Mouse (Mus musculus) hindbrain, embryonic 16.5 days (tissue): ENCODE results near the gene Pknox2. TPM values are rescaled to one million over a fixed set of nuclear protein-coding genes. Genes with fewer than 3 reads are reported as not detected.

ENCODE experiments used
- ATAC-seq: fragments of 200-750 bp; cut with Nextera tagmentation; 2 replicates; pipeline ENCODE4 v1.8.0; 2017; ENCODE audit warnings: moderate TSS enrichment, moderate library complexity
- H3K27ac ChIP-seq: fragments of 300-500 bp; sonication (generic); 2 replicates; pipeline ENCODE4 v1.5.1; 2014; ENCODE audit warnings: low read depth, mild to moderate bottlenecking, control low read depth, low read length, moderate library complexity
- H3K27me3 ChIP-seq: fragments of 300-500 bp; sonication (generic); replicated peaks from 2 replicates; pipeline ENCODE4 v1.6.1; 2014; ENCODE audit warnings: low read length; ENCODE audit not compliant: control insufficient read depth, insufficient read depth
- H3K36me3 ChIP-seq: fragments of 300-500 bp; sonication (generic); 2 replicates; pipeline ENCODE4 v1.6.1; 2014; ENCODE audit warnings: mild to moderate bottlenecking, low read length, moderate library complexity, mixed read lengths; ENCODE audit not compliant: control insufficient read depth, insufficient read depth
- H3K4me1 ChIP-seq: fragments of 300-500 bp; sonication (generic); 2 replicates; pipeline ENCODE4 v1.6.1; 2014; ENCODE audit warnings: low read depth, low read length; ENCODE audit not compliant: control insufficient read depth, insufficient read depth
- H3K4me2 ChIP-seq: fragments of 300-500 bp; sonication (generic); 2 replicates; pipeline ENCODE4 v1.6.1; 2014; ENCODE audit warnings: mild to moderate bottlenecking, low read length, control low read depth, moderate library complexity
- H3K4me3 ChIP-seq: fragments of 300-500 bp; sonication (generic); 2 replicates; pipeline ENCODE4 v1.5.1; 2014; ENCODE audit warnings: mild to moderate bottlenecking, low read length, control low read depth, moderate library complexity
- H3K9ac ChIP-seq: fragments of 300-500 bp; sonication (generic); 2 replicates; pipeline ENCODE4 v1.6.1; 2014; ENCODE audit warnings: low read depth, mild to moderate bottlenecking, control low read depth, low read length, moderate library complexity
- H3K9me3 ChIP-seq: fragments of 300-500 bp; sonication (generic); 2 replicates; pipeline ENCODE4 v1.6.1; 2014; ENCODE audit warnings: mild to moderate bottlenecking, low read length, moderate library complexity; ENCODE audit not compliant: control insufficient read depth
- WGBS: fragments of 180-500 bp; shearing (Covaris S2); extraction: QIAGEN DNeasy Blood & Tissue Kit; methylation state at CpG from one replicate; pipeline ENCODE4 v1.1.7; 2014; 5-methylcytosine and 5-hydroxymethylcytosine counted together
- polyA plus RNA-seq: library from polyadenylated mRNA; unstranded; fragments of >200 nt; fragmentation: Nextera tagmentation; extraction: Ambion mirVana; gene quantifications from 2 replicates; pipeline ENCODE4 v1.2.1, GENCODE M21; 2015

Pknox2 gene
- polyA plus RNA-seq, 1 experiment from 2014 or later: 32.2 TPM

DNA sequence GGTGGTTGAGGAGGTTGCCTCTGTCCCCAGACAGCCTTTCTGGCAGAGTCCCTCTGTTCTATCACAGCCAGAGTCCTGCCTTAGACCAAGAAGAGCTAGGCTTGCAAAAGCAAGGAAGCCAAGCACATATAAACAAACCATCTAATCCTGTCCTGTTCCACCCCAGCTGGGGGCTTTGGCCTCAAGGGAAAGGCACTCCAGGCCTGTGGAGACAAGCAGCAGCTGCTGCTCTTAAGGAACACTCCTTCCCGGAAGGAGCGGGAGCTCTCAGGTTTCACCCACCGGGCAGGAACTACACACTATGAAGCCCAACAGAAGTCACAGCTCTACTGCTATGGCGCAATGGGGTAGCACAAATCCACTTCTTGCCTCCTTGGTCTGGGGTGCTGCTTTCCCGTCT lies 230.3 kb downstream of the Pknox2 start:
- Histone ChIP-seq H3K9ac (no peak overlapping the region), H3K27ac (no peak overlapping the region), H3K4me3 (no peak overlapping the region), H3K9me3 (no peaks in the 10 kb centered on the region), H3K4me1 (peaks cover 11% of the 10 kb centered on the region), H3K36me3 (no peaks in the 10 kb centered on the region), H3K4me2 (no peak overlapping the region), H3K27me3 (no peaks in the 10 kb centered on the region)
- 55% methylated on average over 5 of the region's 5 CpGs for WGBS
- ATAC-seq: no peak

DNA sequence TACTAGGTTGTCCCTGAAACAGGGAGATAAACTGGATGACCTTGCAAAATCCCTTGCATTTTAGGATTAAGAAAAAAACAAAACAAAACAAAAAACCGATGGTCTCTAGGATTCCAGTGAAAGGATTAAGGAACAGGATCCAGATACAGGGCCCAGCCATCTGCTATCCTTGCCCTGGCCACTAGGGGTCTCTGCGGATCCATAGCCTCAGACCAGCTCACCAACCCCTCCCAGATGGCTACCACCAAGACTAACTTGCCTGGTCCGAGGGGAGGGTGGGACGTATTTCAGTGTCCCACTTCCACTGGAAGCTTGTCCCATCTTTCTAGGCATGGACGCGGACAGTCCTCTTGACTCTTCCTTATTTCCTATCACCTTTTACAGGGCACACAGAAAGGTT lies 230.8 kb downstream of the Pknox2 start:
- no peak overlapping the region for H3K27ac ChIP-seq

DNA sequence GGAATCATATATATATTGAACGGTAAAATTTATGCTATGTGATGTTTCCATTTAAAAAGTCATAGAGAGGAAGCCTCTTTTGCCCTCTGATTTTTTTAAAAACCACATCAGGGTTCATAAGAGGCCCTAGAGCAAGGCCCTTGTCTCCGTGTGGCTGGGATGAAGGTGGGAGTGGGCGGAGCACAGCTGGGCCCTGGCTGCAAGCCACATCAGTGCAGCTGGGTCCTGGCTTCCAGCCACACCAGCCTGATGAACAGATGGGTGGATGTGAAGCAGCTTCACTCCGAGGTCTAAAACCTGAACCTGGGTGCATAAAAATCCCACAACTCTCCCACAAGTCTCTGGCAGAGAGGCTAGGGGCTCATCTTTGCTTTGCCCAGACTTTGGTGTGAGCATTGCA lies 241.8 kb downstream of the Pknox2 start:
- Histone ChIP-seq H3K9me3 (no peaks in the 10 kb centered on the region), H3K27me3 (no peaks in the 10 kb centered on the region), H3K4me2 (no peak overlapping the region), H3K36me3 (no peaks in the 10 kb centered on the region), H3K27ac (no peak overlapping the region), H3K9ac (no peak overlapping the region), H3K4me1 (no peaks in the 10 kb centered on the region), H3K4me3 (no peak overlapping the region)
- 48% methylated on average over 4 of the region's 4 CpGs for WGBS
- peak; percentile 56; the same call in 1 of the 2 replicates for ATAC-seq

More for the DNA sequence above, 230.8 kb downstream of the Pknox2 start:
- Histone ChIP-seq H3K4me2 (peak overlapping the region; percentile 23; the same call in 1 of the 2 replicates), H3K9ac (no peak overlapping the region), H3K27me3 (no peaks in the 10 kb centered on the region), H3K4me1 (peaks cover 7% of the 10 kb centered on the region), H3K4me3 (no peak overlapping the region), H3K9me3 (no peaks in the 10 kb centered on the region), H3K36me3 (no peaks in the 10 kb centered on the region)
- WGBS: 8% methylated on average over 6 of the region's 6 CpGs
- ATAC-seq: peak; percentile 79

DNA sequence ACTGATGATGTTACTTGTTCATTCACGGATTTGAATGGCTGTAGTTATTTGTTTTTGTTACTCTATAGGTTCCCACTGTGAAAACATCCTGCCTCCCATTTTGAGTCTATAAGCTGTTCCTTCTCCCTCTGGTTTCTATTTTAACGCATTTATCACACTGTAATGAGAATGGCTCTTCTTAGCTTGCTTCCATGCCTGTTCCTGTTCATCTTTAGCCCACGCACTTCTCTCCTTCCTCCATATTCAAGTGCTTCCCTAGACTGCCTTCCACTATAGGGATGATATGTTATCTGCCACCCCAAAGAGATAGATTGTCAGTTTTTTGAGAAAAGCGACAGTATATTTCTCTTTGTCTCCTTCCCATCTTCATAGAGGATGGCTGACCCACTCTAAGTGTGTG lies 246.7 kb downstream of the Pknox2 start:
- Histone ChIP-seq H3K27ac (no peak overlapping the region), H3K4me3 (no peak overlapping the region), H3K9ac (no peak overlapping the region), H3K4me1 (no peaks in the 10 kb centered on the region), H3K9me3 (no peaks in the 10 kb centered on the region), H3K36me3 (no peaks in the 10 kb centered on the region), H3K27me3 (no peaks in the 10 kb centered on the region), H3K4me2 (no peak overlapping the region)
- ATAC-seq: no peak
- WGBS: 83% methylated on average over 4 of the region's 4 CpGs

DNA sequence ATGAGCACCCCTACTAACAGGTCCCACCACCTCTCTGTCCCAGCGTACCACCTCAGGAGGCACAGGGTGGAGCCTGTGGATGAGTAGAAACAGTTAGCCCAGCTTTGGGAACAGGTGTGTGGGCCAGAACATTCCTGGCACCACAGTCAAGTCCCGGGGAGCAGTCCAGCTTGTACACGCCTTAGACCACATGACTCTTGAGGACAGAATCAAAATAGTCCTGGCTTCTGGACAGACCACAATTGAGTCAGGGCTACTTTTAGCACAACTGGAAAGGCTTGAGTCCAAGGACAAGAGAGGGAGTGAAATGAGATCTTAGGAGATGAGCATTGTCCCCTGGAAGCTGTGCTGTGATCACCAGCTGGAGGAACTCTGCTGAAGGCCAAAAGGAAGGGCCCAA lies 248.6 kb downstream of the Pknox2 start:
- no peak overlapping the region for H3K27ac ChIP-seq
- H3K4me1 ChIP-seq: no peaks in the 10 kb centered on the region
- no peak overlapping the region for H3K9ac ChIP-seq
- no peaks in the 10 kb centered on the region for H3K27me3 ChIP-seq
- no peak for ATAC-seq
- H3K9me3 ChIP-seq: no peaks in the 10 kb centered on the region
- H3K4me2 ChIP-seq: no peak overlapping the region
- no peaks in the 10 kb centered on the region for H3K36me3 ChIP-seq
- H3K4me3 ChIP-seq: no peak overlapping the region
- WGBS: 95% methylated on average over 3 of the region's 3 CpGs

DNA sequence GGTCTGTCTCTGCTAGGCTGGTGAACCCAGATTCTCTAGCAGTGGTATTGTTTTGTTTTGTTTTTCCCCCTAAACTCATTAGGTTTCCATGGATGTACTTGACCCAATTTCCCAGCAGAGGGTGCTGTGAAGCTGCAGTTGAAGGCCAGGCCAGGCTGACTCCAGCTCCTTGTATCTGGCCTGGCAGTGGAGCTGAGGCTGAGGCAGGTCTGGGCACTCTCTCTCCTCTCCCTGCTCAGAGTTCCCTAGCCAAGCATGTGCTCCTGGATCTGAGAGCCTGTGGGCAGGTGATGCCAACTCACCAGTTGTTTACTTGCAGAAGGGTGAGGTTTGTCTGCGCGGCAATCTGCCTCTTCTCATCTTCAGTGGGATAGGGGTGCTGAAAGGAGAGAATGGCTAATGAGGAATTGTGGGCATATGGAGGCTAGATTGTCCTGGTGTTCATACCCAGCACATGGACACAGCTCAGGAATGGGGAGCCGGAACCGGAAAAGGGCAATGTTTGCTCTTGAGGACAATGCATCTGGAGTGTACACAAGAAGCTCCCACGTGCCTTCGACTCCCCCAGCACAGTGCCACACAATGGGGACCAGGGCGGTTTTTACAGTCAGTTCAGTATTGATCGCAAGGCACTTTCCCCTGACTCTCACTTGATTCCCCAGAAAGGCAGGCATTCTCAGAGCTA lies 252.1 kb downstream of the Pknox2 start:
- H3K4me3 ChIP-seq: no peak overlapping the region
- 0 out of 2 replicates have a peak, but pooled peaks cover 4% of the 10 kb centered on the region for H3K36me3 ChIP-seq
- no peaks in the 10 kb centered on the region for H3K9me3 ChIP-seq
- H3K4me1 ChIP-seq: no peaks in the 10 kb centered on the region
- no peak overlapping the region for H3K4me2 ChIP-seq
- H3K27ac ChIP-seq: no peak overlapping the region
- WGBS: 80% methylated on average over 8 of the region's 8 CpGs
- no peak overlapping the region for H3K9ac ChIP-seq
- ATAC-seq: peak; percentile 87
- H3K27me3 ChIP-seq: no peaks in the 10 kb centered on the region

DNA sequence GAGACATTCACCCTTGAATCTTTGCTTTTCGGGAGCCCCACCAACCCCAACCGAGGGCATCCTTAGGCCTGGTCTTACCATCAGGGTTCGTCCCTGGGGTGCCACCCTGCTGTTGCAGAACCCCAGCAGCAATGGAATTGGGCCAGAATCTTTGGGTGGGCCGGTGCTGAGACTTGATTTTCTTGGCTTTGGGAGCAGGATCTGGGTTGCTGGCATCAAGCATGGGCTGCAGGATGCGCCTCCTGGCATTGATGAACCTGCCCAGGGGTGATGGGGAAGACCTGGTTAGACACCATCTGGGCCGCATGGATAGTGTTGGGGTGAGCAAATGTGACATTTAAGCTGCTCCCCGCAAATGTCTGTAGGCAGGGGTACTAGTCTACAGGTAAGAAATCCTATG lies 253.0 kb downstream of the Pknox2 start:
- Histone ChIP-seq H3K4me1 (no peaks in the 10 kb centered on the region), H3K4me3 (no peak overlapping the region), H3K27ac (no peak overlapping the region), H3K4me2 (no peak overlapping the region), H3K9me3 (no peaks in the 10 kb centered on the region), H3K36me3 (0 out of 2 replicates have a peak, but pooled peaks cover 4% of the 10 kb centered on the region), H3K27me3 (no peaks in the 10 kb centered on the region), H3K9ac (no peak overlapping the region)
- no peak for ATAC-seq
- 84% methylated on average over 7 of the region's 7 CpGs for WGBS

DNA sequence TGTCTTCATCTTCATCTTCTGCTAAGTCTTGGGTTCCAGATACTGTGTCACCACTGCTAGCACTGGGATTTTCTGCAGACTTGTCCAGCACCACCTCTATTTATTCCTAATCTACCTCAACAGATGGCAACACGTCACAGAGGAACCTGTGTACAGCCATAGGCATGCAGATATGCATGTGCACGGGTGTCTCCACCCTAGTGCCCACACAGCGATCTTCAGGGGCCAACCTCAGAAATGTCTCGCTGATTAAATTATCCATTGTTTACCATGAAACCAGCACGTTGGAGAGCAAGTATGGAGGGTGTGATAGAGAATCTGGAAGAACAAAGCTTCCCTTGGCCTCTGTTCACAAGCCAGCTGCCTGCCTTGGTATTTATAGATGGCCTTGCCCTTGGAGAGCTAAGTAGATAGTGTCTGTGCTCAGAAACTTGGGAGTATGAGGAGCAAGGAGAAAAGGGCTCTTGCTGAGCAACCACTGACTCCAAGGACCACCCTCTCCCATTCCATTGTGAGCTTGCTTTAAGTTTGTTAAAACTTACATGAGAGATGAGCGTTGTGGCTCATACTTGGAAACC lies 253.7 kb downstream of the Pknox2 start:
- no peaks in the 10 kb centered on the region for H3K4me1 ChIP-seq
- 0 out of 2 replicates have a peak, but pooled peaks cover 4% of the 10 kb centered on the region for H3K36me3 ChIP-seq
- no peak overlapping the region for H3K27ac ChIP-seq
- ATAC-seq: no peak
- no peak overlapping the region for H3K4me2 ChIP-seq
- H3K27me3 ChIP-seq: no peaks in the 10 kb centered on the region
- no peaks in the 10 kb centered on the region for H3K9me3 ChIP-seq
- H3K4me3 ChIP-seq: no peak overlapping the region
- 83% methylated on average over 6 of the region's 6 CpGs for WGBS
- no peak overlapping the region for H3K9ac ChIP-seq

DNA sequence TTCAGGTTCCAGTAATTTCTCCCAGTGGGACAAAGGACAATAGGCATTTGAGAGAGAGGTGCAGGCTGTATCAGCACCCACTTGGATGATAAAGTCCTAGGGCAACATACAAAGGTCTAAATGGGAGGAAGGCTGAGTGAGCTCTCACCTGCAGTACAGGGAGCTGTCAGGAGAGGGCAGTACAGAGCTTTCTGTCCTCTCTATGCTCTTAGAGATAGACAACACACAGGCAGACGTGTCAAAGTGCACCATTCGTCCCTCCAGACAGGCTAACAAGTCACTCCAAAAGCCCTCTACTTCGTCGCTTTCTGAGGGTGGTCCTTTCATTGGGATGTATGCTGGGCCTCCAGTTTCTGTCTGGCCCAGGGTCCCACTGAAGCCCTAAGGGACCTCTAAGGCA lies 256.7 kb downstream of the Pknox2 start:
- no peak overlapping the region for H3K27ac ChIP-seq
- 24% methylated on average over 4 of the region's 4 CpGs for WGBS
- H3K9me3 ChIP-seq: no peaks in the 10 kb centered on the region
- no peak overlapping the region for H3K4me2 ChIP-seq
- no peak overlapping the region for H3K9ac ChIP-seq
- H3K4me1 ChIP-seq: no peaks in the 10 kb centered on the region
- 0 out of 2 replicates have a peak, but pooled peaks cover 4% of the 10 kb centered on the region for H3K36me3 ChIP-seq
- no peak for ATAC-seq
- no peak overlapping the region for H3K4me3 ChIP-seq
- no peaks in the 10 kb centered on the region for H3K27me3 ChIP-seq
